21 mouse cellular contexts compared by ENCODE assay signal in genomic region chr17:50448693-50449092, GRCm38 (mm10).
DNase-seq lines count a peak whose midpoint lies in the region; ATAC-seq and TF ChIP-seq lines count a peak whose summit lies in the region.
"Had no signal": no experiment of that assay in that cellular context is flagged by ENCODE, and none has a peak within 500 bp of the region (broad histone marks: within the 10 kb centered on the region; RNA-seq: fewer than 3 reads in every experiment).

No protein-coding gene starts in this region.

- H3K27ac ChIP-seq in gastrocnemius, adult 2 months, result peak overlapping the region; percentile 73
- H3K27ac ChIP-seq in kidney, postnatal 0 days, result no peak overlapping the region
- H3K27ac ChIP-seq in lung, embryonic 15.5 days, result no peak overlapping the region
- H3K27ac ChIP-seq: embryonic facial prominence, embryonic 15.5 days; forebrain, embryonic 10.5 days; heart, embryonic 13.5 days; hindbrain, embryonic 13.5 days had no signal

- ATAC-seq in kidney, postnatal 0 days (replicated peaks; ENCODE audit: low FRiP score, low read depth), result no peak
- ATAC-seq in lung, embryonic 15.5 days (ENCODE audit: borderline replicate concordance, extremely low read depth, low FRiP score, low TSS enrichment), result peak; percentile 49; the same call in 1 of the 2 replicates
- no peak for ATAC-seq in frontal cortex, adult (ENCODE audit: low TSS enrichment)
- ATAC-seq: forebrain, embryonic 14.5 days had no signal

- H3ac ChIP-seq in C2C12 (ENCODE audit: control insufficient read depth, insufficient read length, low read depth), result no peak overlapping the region

- H3K79me3 ChIP-seq in C2C12 (ENCODE audit: low read depth), result no peaks in the 10 kb centered on the region

- H3K79me2 ChIP-seq in C2C12 (ENCODE audit: control insufficient read depth, insufficient read depth), result no peaks in the 10 kb centered on the region

- H3K9me3 ChIP-seq in kidney, postnatal 0 days (replicated peaks; ENCODE audit: low read length), result no peaks in the 10 kb centered on the region
- no peaks in the 10 kb centered on the region for H3K9me3 ChIP-seq in lung, embryonic 15.5 days
- H3K9me3 ChIP-seq: embryonic facial prominence, embryonic 15.5 days; forebrain, embryonic 10.5 days; heart, embryonic 13.5 days; hindbrain, embryonic 13.5 days had no signal

- intact Hi-C loops in gastrocnemius, adult 2 months (cut with DNase I), result loop anchor here (5.0 kb wide), 1 partner anchor 59 kb away; the partner anchor contains the start of gene Plcl2

- no peaks in the 10 kb centered on the region for H3K27me3 ChIP-seq in kidney, postnatal 0 days (ENCODE audit: insufficient read depth, low read length)
- H3K27me3 ChIP-seq in lung, embryonic 15.5 days, result no peaks in the 10 kb centered on the region
- H3K27me3 ChIP-seq in C2C12 (ENCODE audit: control insufficient read depth, insufficient read depth, insufficient read length), result no peaks in the 10 kb centered on the region
- H3K27me3 ChIP-seq: embryonic facial prominence, embryonic 15.5 days; heart, embryonic 13.5 days; hindbrain, embryonic 13.5 days had no signal

- WGBS in kidney, postnatal 0 days, result 72% methylated on average over 6 of the region's 6 CpGs
- 38% methylated on average over 6 of the region's 6 CpGs for WGBS in lung, embryonic 15.5 days

- no peak for DNase-seq in gastrocnemius, adult 2 months
- no peak for DNase-seq in gastrocnemius, adult 8-10 months (ENCODE audit: low spot score in 2 of 2)
- DNase-seq in kidney, postnatal 0 days (ENCODE audit: low spot score), result peak; percentile 57
- no peak for DNase-seq in kidney, postnatal 4 days
- DNase-seq in lung, postnatal 10 days, result no peak
- DNase-seq: adrenal gland, postnatal 10 days; B cell, adult 2 months; cerebellum, adult 11 months; cerebellum, adult 8-10 months; cerebellum, postnatal 14 days; embryo, embryonic 11 days; gastrocnemius, postnatal 14 days had no signal

- TF ChIP-seq CTCF in gastrocnemius, adult 2 months (IDR thresholded peaks at IDR 0.05), result no peak
- TF ChIP-seq CTCF in kidney, postnatal 0 days (IDR thresholded peaks at IDR 0.05; ENCODE audit: low read depth), result no peak
- no peak for TF ChIP-seq CTCF in C2C12 (IDR thresholded peaks at IDR 0.05; ENCODE audit: control insufficient read depth, insufficient read depth, insufficient read length)

- no peak overlapping the region for H3K4me3 ChIP-seq in gastrocnemius, adult 2 months
- H3K4me3 ChIP-seq in kidney, postnatal 0 days (replicated peaks; ENCODE audit: low read depth, low read length), result no peak overlapping the region
- H3K4me3 ChIP-seq in lung, embryonic 15.5 days, result no peak overlapping the region
- H3K4me3 ChIP-seq in C2C12 (ENCODE audit: insufficient read depth, poor library complexity, severe bottlenecking), result no peak overlapping the region
- H3K4me3 ChIP-seq: embryonic facial prominence, embryonic 15.5 days; erythroblast, embryonic 14.5 days; forebrain, embryonic 10.5 days; heart, embryonic 13.5 days; hindbrain, embryonic 13.5 days had no signal

- H3K4me1 ChIP-seq in kidney, postnatal 0 days (replicated peaks; ENCODE audit: insufficient read depth, low read length), result no peaks in the 10 kb centered on the region
- peaks cover 6% of the 10 kb centered on the region; the same call in 1 of the 2 replicates for H3K4me1 ChIP-seq in lung, embryonic 15.5 days
- H3K4me1 ChIP-seq: embryonic facial prominence, embryonic 15.5 days; heart, embryonic 13.5 days; hindbrain, embryonic 13.5 days had no signal

- no peak overlapping the region for H3K4me2 ChIP-seq in kidney, postnatal 0 days (ENCODE audit: low read length)
- H3K4me2 ChIP-seq in lung, embryonic 15.5 days, result no peak overlapping the region
- H3K4me2 ChIP-seq: embryonic facial prominence, embryonic 15.5 days; heart, embryonic 13.5 days; hindbrain, embryonic 13.5 days had no signal

- H3K36me3 ChIP-seq in kidney, postnatal 0 days (ENCODE audit: insufficient read depth, low read length), result no peaks in the 10 kb centered on the region
- no peaks in the 10 kb centered on the region for H3K36me3 ChIP-seq in lung, embryonic 15.5 days
- no peaks in the 10 kb centered on the region for H3K36me3 ChIP-seq in C2C12 (ENCODE audit: control insufficient read depth, insufficient read depth)
- H3K36me3 ChIP-seq: embryonic facial prominence, embryonic 15.5 days; forebrain, embryonic 10.5 days; heart, embryonic 13.5 days; hindbrain, embryonic 13.5 days had no signal

- H3K9ac ChIP-seq in kidney, postnatal 0 days (ENCODE audit: low read depth, low read length), result no peak overlapping the region
- no peak overlapping the region for H3K9ac ChIP-seq in lung, embryonic 15.5 days
- H3K9ac ChIP-seq: embryonic facial prominence, embryonic 15.5 days; heart, embryonic 13.5 days; hindbrain, embryonic 13.5 days had no signal

TF ChIP-seq in C2C12, 6 proteins besides CTCF, POLR2A, EP300 and RAD21:
- peak; percentile 3 for TF ChIP-seq MYOD1 (IDR thresholded peaks at IDR 0.05; ENCODE audit: control insufficient read depth, insufficient read length, low read depth)
- TF ChIP-seq MAX (IDR thresholded peaks at IDR 0.05), result no peak
